Mouse (Mus musculus) left cerebral cortex, adult 18-20 months (tissue): ENCODE measurements around the gene Dhrs2. TPM values are rescaled to one million over a fixed set of nuclear protein-coding genes. Genes with fewer than 3 reads are reported as not detected.

ENCODE experiments used
- DNase-seq, 2 experiments: peaks; one replicate each; pipeline ENCODE4 v3.0.0; 2021 to 2022; ENCODE audit warnings: low spot score in 2 of 2, mixed read lengths in 1 of 2
- long read RNA-seq, 2 experiments: library from polyadenylated mRNA; stranded (forward); transcript quantifications; one replicate each; pipeline ENCODE4 v2.0.0; 2021
- total RNA-seq, 2 experiments: library from RNA; stranded (reverse); gene quantifications; 2 replicates each; pipeline ENCODE4 v1.2.3; 2021

Dhrs2 gene
- total RNA-seq, result not detected
- long read RNA-seq, experiment 1, result 0 reads
- long read RNA-seq, experiment 2, result 0 reads

GRCm38 (mm10) chr14:55221707-55222106, at the start of gene Dhrs2:
TSS of gene Dhrs2 (plus strand) at chr14:55222007.
- no peak for DNase-seq

GRCm38 (mm10) chr14:55174164-55174563, 47.6 kb upstream of the Dhrs2 start:
- no peak for DNase-seq

GRCm38 (mm10) chr14:55177274-55177673, 44.5 kb upstream of the Dhrs2 start:
- DNase-seq, result peak; percentile 71 to 74

GRCm38 (mm10) chr14:55180951-55181350, 40.9 kb upstream of the Dhrs2 start:
- no peak for DNase-seq

GRCm38 (mm10) chr14:55183231-55183630, 38.6 kb upstream of the Dhrs2 start:
- no peak for DNase-seq

GRCm38 (mm10) chr14:55184640-55185145, 37.1 kb upstream of the Dhrs2 start:
- DNase-seq, result no peak

DNA sequence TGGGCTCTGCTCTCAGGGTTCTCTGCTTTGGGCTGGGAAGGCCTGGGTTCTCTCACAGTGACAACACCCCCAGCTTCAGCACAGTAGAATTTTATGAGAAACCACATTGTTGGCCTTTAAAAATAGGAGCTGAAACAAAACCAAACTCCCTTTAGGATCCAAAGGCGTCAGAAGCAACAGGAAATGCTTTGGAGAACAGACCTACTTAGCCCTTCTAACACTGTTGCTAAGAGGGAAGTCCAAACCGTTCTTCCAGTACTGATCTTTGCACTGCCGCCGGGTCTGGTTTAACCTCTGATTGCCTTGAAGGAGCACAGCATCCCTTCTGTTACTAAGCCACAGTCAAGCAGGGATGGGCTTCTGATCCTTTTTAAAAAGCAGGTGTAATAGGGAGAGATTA, 33.3 kb upstream of the Dhrs2 start:
- peak in 1 of 2 experiments; percentile 19 for DNase-seq

GRCm38 (mm10) chr14:55189351-55189769, 32.4 kb upstream of the Dhrs2 start:
- peak; percentile 47 to 68 for DNase-seq

GRCm38 (mm10) chr14:55193354-55193753, 28.5 kb upstream of the Dhrs2 start:
- no peak for DNase-seq

- no peak for DNase-seq
These were observed 27.8 kb upstream of the Dhrs2 start for GRCm38 (mm10) chr14:55193876-55194635.

DNA sequence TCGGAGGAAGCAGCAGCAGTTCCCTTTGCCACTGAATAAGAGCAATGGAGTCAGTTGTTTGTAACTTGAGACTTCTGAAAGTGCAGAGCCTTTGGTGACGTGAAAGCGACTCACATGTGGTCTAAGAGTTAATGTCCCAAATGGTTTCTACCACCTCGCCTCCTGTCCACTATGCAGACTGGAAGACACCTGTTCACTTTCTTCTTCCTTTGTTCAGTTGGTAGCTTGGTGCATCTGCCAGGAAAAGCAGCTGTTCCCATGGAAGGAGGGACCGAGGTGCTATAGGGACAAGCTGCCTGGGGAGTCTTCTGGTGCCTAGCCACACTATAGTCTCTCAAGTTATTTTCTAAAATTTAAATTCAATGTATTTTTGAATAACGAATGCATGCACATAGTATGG, 27.0 kb upstream of the Dhrs2 start:
- DNase-seq, result no peak

GRCm38 (mm10) chr14:55197121-55197520, 24.7 kb upstream of the Dhrs2 start:
- no peak for DNase-seq

DNA sequence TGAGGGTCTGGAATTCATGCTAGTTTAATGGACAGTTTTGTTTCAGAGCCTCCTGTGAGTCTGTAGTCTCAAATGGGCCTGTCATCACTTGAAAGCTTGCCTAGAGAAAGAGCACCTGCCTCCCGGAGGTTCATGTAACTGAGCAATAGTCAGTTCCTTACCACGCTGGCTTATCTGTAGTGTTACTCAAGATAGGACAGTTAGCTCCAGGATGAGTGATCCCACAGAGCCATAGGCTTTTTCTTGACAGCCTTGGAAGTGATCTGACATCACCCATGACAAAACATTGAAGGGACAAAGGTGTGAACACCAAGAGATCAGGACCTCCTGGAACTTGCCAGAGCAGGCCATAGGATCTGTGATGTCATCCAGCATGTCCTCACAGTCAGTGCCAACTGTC, 23.6 kb upstream of the Dhrs2 start:
- no peak for DNase-seq

DNA sequence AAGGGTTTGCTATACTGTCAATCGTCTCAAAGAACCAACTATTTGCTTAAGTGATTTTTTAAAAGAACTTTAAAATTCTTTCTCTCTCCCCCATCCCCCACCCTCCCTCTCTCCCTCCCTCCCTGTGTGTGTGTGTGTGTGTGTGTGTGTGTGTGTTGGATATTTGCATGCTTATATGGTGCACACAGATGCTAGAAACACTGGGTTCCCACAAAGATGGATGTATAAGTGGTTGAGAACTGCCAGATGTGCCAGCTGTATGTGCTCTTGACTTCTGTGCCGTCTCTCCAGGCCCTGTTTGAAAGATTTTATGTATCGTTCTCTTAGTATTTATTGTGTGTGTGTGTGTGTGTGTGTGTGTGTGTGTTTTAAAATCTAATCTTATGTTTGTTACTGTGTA, 17.3 kb upstream of the Dhrs2 start:
- no peak for DNase-seq

DNA sequence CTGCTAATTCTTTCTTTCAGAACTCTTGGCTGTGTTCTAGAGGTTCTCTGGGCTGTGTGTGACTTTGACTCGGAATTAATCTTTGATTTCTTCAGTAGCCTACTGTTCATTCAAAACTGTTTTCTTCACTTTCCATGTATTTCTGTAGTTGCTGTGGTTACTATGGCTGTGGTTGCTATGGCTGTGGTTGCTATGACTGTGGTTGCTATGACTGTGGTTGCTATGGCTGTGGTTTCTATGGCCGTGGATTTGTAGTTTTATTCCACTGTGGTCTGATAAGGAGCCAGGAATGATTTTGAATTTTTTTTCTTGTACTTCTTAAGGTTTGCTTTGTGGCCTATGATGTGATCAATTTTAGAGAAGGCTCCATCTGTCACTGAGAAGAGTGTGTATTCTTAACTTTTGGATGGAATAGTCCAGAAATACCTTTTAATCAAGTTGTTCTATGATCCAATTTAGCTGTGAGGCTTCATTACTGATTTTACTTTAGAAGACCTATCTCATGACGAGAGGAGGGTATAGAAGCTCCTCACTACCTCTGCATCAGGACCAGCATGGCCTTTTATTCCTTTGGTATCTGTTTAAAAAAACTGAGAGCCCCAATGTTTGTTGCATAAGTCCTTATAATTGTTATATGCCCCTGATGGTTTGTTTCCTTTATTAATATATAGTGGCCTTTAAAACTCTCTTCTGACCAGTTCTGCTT, 16.6 kb upstream of the Dhrs2 start:
- DNase-seq, result peak; percentile 27 to 58

- DNase-seq, result no peak
These were observed 13.5 kb upstream of the Dhrs2 start for GRCm38 (mm10) chr14:55208306-55208705.

GRCm38 (mm10) chr14:55213621-55214020, 8.2 kb upstream of the Dhrs2 start:
- DNase-seq, result no peak

DNA sequence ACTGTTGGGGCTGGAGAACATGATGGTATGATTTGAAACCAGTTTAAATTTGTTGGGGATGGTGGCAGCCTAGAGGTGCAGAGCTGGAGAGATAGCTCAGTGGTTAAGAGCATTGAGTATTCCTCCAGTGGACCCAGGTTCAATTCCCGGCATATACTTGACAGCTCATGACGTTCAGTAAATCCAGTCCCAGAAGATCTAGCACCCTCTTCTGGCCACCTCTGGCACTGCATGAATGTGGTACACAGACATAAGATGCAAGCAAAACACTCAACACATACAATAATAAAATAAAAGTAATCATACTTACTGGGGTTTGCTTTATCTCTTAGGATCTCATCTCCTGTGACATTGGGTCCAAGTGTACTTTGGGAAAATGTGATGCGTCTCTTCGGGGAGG, 7.3 kb upstream of the Dhrs2 start:
- peak; percentile 23 to 51 for DNase-seq

DNA sequence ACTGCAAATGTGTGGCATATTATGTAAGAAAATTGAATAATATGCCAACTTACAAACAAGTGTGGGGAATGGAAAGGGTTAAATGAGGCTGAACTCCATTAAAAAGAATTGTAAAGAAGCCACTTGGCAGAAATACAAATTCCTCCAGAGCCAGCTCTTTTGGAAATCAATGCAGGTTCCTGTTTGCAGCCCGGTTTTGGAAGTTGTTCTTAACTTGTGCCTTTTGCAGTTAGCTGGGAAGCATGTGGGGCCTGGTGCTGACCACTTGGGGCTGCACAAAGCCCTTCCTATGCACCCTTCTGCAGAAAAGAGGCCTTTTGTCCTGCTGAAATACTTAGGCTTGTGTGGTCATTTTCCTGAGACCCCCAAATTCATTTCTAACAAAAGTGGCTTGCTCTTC, 1.4 kb downstream of the Dhrs2 start:
- no peak for DNase-seq

DNA sequence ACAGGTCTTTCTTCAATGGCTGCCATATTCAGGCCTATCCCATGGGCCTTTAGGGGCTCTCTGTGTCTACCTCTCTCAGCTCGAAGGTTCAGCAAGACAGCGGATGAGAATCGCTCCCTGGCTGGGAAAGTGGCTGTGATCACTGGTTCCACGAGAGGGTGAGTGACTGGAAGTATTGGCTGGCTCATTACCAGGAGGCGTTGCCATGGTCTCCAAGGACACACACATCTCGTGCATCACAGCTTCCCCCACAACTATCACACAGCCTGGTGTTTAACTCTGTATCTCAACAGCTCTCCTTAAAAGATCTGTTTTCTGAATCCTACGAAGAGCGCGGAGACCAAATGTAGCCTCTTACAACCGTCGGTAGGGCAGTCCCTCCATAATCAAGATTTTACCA, 12.8 kb downstream of the Dhrs2 start:
- peak in 1 of 2 experiments; percentile 6 for DNase-seq

DNA sequence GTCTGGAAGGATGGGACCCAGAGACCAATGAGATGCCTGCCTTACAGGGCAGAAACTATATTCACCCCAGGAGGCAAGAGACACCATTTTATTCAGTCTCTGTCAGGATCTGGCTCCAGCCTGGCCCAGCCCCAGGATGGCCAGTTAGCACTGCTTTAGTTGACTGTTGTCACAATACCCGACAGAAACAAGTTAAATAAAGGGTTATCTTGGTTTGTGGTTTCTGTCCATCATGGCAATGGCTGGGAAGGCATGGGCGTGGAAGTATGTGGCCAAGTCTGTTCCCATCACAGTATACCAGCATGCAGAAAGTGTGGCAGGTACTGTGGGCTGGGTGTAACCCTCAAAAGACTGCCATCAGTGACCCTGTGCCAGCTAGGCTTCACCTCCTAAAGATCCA, 14.9 kb downstream of the Dhrs2 start:
- DNase-seq, result no peak

DNA sequence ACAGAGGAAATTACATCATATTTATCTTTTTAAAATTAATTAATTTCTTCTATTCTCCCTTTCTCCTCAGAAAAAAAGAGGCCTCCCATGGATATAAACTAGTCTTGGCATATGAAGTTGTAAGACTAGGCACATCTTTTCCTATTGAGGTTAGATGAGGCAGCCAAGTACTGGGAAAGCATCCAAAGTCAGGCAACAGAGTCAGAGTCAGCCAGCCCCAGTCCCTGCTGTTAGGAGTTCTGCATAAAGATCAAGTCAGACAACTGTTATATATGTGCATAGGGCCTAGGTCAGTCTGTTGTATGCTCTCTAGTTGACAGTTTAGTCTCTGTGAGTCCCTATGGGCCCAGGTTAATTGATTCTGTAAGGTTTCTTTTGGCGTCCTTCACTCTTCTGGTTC, 20.9 kb downstream of the Dhrs2 start:
- no peak for DNase-seq
